Mouse (Mus musculus) v-Abl transformed pro-B cells (cell line): ENCODE results near the gene Diaph3.

Source experiments
- in situ Hi-C, 2 experiments: fragments of 400-800 bp; cut with MboI; formaldehyde crosslinking; loops; one replicate each; pipeline ENCODE4 v1.15.1; 2025; ENCODE audit not compliant: unreplicated experiment in 2 of 2

Diaph3 gene

GRCm38 (mm10) chr14:86678179-86678780 lies 462.8 kb downstream of the Diaph3 start:
- in situ Hi-C loops: loop anchor here (25.0 kb wide), 2 partner anchors 634 to 784 kb away; no protein-coding TSS in a partner anchor

GRCm38 (mm10) chr14:86677015-86677414 lies 464.0 kb downstream of the Diaph3 start:
- in situ Hi-C loops: loop anchor here (25.0 kb wide), 2 partner anchors 635 to 785 kb away; no protein-coding TSS in a partner anchor

GRCm38 (mm10) chr14:86675314-86675713 lies 465.7 kb downstream of the Diaph3 start:
- in situ Hi-C loops: loop anchor here (25.0 kb wide), 2 partner anchors 637 to 787 kb away; no protein-coding TSS in a partner anchor

- in situ Hi-C loops: no loop called here
Observed at GRCm38 (mm10) chr14:86662846-86663245, 478.2 kb downstream of the Diaph3 start.

- in situ Hi-C loops: no loop called here
Observed at GRCm38 (mm10) chr14:86660556-86660955, 480.5 kb downstream of the Diaph3 start.

GRCm38 (mm10) chr14:86656262-86656661 lies 484.8 kb downstream of the Diaph3 start:
- in situ Hi-C loops: no loop called here

- in situ Hi-C loops: no loop called here
Observed at GRCm38 (mm10) chr14:86646499-86647120, 494.4 kb downstream of the Diaph3 start.

GRCm38 (mm10) chr14:86642831-86643241 lies 498.2 kb downstream of the Diaph3 start:
- in situ Hi-C loops: no loop called here

GRCm38 (mm10) chr14:86641839-86642238 lies 499.2 kb downstream of the Diaph3 start:
- in situ Hi-C loops: no loop called here

GRCm38 (mm10) chr14:86640086-86640485 lies 500.9 kb downstream of the Diaph3 start:
- in situ Hi-C loops: no loop called here

GRCm38 (mm10) chr14:86635594-86636140 lies 505.4 kb downstream of the Diaph3 start:
- in situ Hi-C loops: no loop called here

- in situ Hi-C loops: no loop called here
Observed at GRCm38 (mm10) chr14:86635052-86635451, 506.0 kb downstream of the Diaph3 start.

- in situ Hi-C loops: no loop called here
Observed at GRCm38 (mm10) chr14:86633799-86634198, 507.2 kb downstream of the Diaph3 start.

GRCm38 (mm10) chr14:86624816-86625425 lies 516.1 kb downstream of the Diaph3 start:
- in situ Hi-C loops: no loop called here

GRCm38 (mm10) chr14:86619637-86620036 lies 521.4 kb downstream of the Diaph3 start:
- in situ Hi-C loops: no loop called here
